Mouse (Mus musculus): ENCODE measurements around the gene Traf4. TPM values are rescaled to one million over a fixed set of nuclear protein-coding genes. Genes with fewer than 3 reads are reported as not detected.

Gene Traf4
- polyA plus RNA-seq, 2 experiments: 17.1 to 35.1 TPM

- Histone ChIP-seq H3K27me3 (ENCODE audit: control insufficient read depth, insufficient read depth, low read length) (no peaks in the 10 kb centered on the region), H3K4me1 (replicated peaks; ENCODE audit: control insufficient read depth in 2 of 2, insufficient read depth in 2 of 2, low read length in 1 of 2) (peaks cover 42 to 50% of the 10 kb centered on the region in 2 experiments), H3K9ac (replicated peaks) (no peak overlapping the region), H3K9me3 (ENCODE audit: control insufficient read depth, low read length) (no peaks in the 10 kb centered on the region), H3K4me3 (ENCODE audit: insufficient read depth in 1 of 2, low read depth in 2 of 2, low read length in 2 of 2) (no peak overlapping the region), H3K27ac (peak overlapping the region; percentile 2; the same call in 1 of the 2 replicates), H3K4me2 (ENCODE audit: low read depth) (peak overlapping the region; percentile 3; the same call in 1 of the 2 replicates), H3K36me3 (replicated peaks; ENCODE audit: control insufficient read depth, insufficient read depth, low read depth) (no peaks in the 10 kb centered on the region)
- TF ChIP-seq CTCF (IDR thresholded peaks at IDR 0.05; ENCODE audit: low read depth) (no peak), EP300 (IDR thresholded peaks at IDR 0.05; ENCODE audit: low read depth) (no peak)
- 84% methylated on average over 15 of the region's 15 CpGs for WGBS (ENCODE audit: insufficient replicate concordance)
- ATAC-seq (ENCODE audit: insufficient read depth): no peak
- no peak for DNase-seq (ENCODE audit: low read depth in 3 of 3, low spot score in 3 of 3)
Observed at GRCm38 (mm10) chr11:78170306-78170705, 4.9 kb upstream of the Traf4 start.

GRCm38 (mm10) chr11:78168541-78169468, 3.4 kb upstream of the Traf4 start:
- Histone ChIP-seq H3K4me2 (ENCODE audit: low read depth) (peak overlapping the region; percentile 70), H3K9ac (replicated peaks) (peak overlapping the region; percentile 55), H3K27me3 (ENCODE audit: control insufficient read depth, insufficient read depth, low read length) (no peaks in the 10 kb centered on the region), H3K4me3 (ENCODE audit: insufficient read depth in 1 of 2, low read depth in 2 of 2, low read length in 2 of 2) (peak overlapping the region; percentile 52 to 69), H3K4me1 (replicated peaks; ENCODE audit: control insufficient read depth in 2 of 2, insufficient read depth in 2 of 2, low read length in 1 of 2) (peaks cover 36 to 44% of the 10 kb centered on the region in 2 experiments), H3K27ac (peak overlapping the region; percentile 71), H3K36me3 (replicated peaks; ENCODE audit: control insufficient read depth, insufficient read depth, low read depth) (no peaks in the 10 kb centered on the region), H3K9me3 (ENCODE audit: control insufficient read depth, low read length) (no peaks in the 10 kb centered on the region)
- peak; percentile 65 for ATAC-seq (ENCODE audit: insufficient read depth)
- DNase-seq (ENCODE audit: low read depth in 3 of 3, low spot score in 3 of 3): peak in 2 of 3 experiments; percentile 66 to 70
- TF ChIP-seq CTCF (IDR thresholded peaks at IDR 0.05; ENCODE audit: low read depth) (no peak), EP300 (IDR thresholded peaks at IDR 0.05; ENCODE audit: low read depth) (peak; percentile 80)
- WGBS (ENCODE audit: insufficient replicate concordance): 13% methylated on average over 19 of the region's 19 CpGs

GRCm38 (mm10) chr11:78167257-78167959, 2.0 kb upstream of the Traf4 start:
- Histone ChIP-seq H3K4me3 (ENCODE audit: insufficient read depth in 1 of 2, low read depth in 2 of 2, low read length in 2 of 2) (no peak overlapping the region), H3K4me1 (replicated peaks; ENCODE audit: control insufficient read depth in 2 of 2, insufficient read depth in 2 of 2, low read length in 1 of 2) (peaks cover 45 to 48% of the 10 kb centered on the region in 2 experiments), H3K36me3 (replicated peaks; ENCODE audit: control insufficient read depth, insufficient read depth, low read depth) (no peaks in the 10 kb centered on the region), H3K9me3 (ENCODE audit: control insufficient read depth, low read length) (no peaks in the 10 kb centered on the region), H3K27ac (peak overlapping the region; percentile 71), H3K27me3 (ENCODE audit: control insufficient read depth, insufficient read depth, low read length) (no peaks in the 10 kb centered on the region), H3K4me2 (ENCODE audit: low read depth) (peak overlapping the region; percentile 70), H3K9ac (replicated peaks) (no peak overlapping the region; the same call in 1 of the 2 replicates)
- TF ChIP-seq CTCF (IDR thresholded peaks at IDR 0.05; ENCODE audit: low read depth): no peak
- no peak for TF ChIP-seq EP300 (IDR thresholded peaks at IDR 0.05; ENCODE audit: low read depth)
- 84% methylated on average over 14 of the region's 14 CpGs for WGBS (ENCODE audit: insufficient replicate concordance)
- no peak for ATAC-seq (ENCODE audit: insufficient read depth)
- no peak for DNase-seq (ENCODE audit: low read depth in 3 of 3, low spot score in 3 of 3)

GRCm38 (mm10) chr11:78166640-78167039, 1.3 kb upstream of the Traf4 start:
- Histone ChIP-seq H3K27ac (peak overlapping the region; percentile 15; the same call in 1 of the 2 replicates), H3K4me1 (replicated peaks; ENCODE audit: control insufficient read depth in 2 of 2, insufficient read depth in 2 of 2, low read length in 1 of 2) (peaks cover 45 to 50% of the 10 kb centered on the region in 2 experiments), H3K36me3 (replicated peaks; ENCODE audit: control insufficient read depth, insufficient read depth, low read depth) (peaks cover 5% of the 10 kb centered on the region), H3K4me2 (ENCODE audit: low read depth) (peak overlapping the region; percentile 98), H3K27me3 (ENCODE audit: control insufficient read depth, insufficient read depth, low read length) (no peaks in the 10 kb centered on the region), H3K9me3 (ENCODE audit: control insufficient read depth, low read length) (no peaks in the 10 kb centered on the region), H3K9ac (replicated peaks) (0 out of 2 replicates have a peak overlapping the region, but pooled peaks have one; percentile 21), H3K4me3 (ENCODE audit: insufficient read depth in 1 of 2, low read depth in 2 of 2, low read length in 2 of 2) (no peak overlapping the region)
- TF ChIP-seq EP300 (IDR thresholded peaks at IDR 0.05; ENCODE audit: low read depth): no peak
- WGBS (ENCODE audit: insufficient replicate concordance): 65% methylated on average over 6 of the region's 6 CpGs
- DNase-seq (ENCODE audit: low read depth in 3 of 3, low spot score in 3 of 3) (no peak), ATAC-seq (ENCODE audit: insufficient read depth) (no peak)

All from liver, embryonic 14.5 days (tissue).